Mouse (Mus musculus) T-helper 2 cell (primary cell): ENCODE measurements around the gene Sash1.

Experiments
- in situ Hi-C: fragments of 300-600 bp; cut with MboI, MseI; formaldehyde crosslinking; loops from one replicate; pipeline ENCODE4 v1.15.1; 2025; ENCODE audit warnings: high pct_unique_total_duplicates

Sash1 gene

GRCm38 (mm10) chr10:8856942-8857341, 28.9 kb downstream of the Sash1 start:
- in situ Hi-C loops: no loop called here

- in situ Hi-C loops: no loop called here
Observed at GRCm38 (mm10) chr10:8853326-8853725, 32.5 kb downstream of the Sash1 start.

- in situ Hi-C loops: no loop called here
Observed at GRCm38 (mm10) chr10:8851625-8852024, 34.2 kb downstream of the Sash1 start.

DNA sequence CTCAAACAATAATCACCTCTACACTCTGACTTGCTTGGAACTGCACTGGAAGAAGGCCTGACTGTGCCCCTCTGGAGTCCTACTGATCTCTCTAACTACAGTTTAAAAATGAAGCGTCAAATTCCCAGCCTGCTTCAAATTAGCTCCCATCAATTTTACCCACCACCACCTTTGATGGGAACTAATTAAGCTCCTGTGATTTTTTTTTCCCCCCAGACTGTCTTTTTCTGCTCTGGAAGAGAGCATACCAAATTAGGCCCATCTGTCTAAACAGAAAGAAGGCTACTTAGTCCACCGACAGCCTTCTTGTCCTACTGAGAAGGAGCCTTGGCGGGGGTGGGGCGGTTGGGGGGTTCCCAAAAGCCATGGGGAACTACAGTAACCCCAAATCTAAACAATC, 37.9 kb downstream of the Sash1 start:
- in situ Hi-C loops: no loop called here

- in situ Hi-C loops: no loop called here
Observed at GRCm38 (mm10) chr10:8846258-8846657, 39.6 kb downstream of the Sash1 start.

GRCm38 (mm10) chr10:8845230-8845770, 40.6 kb downstream of the Sash1 start:
- in situ Hi-C loops: no loop called here

DNA sequence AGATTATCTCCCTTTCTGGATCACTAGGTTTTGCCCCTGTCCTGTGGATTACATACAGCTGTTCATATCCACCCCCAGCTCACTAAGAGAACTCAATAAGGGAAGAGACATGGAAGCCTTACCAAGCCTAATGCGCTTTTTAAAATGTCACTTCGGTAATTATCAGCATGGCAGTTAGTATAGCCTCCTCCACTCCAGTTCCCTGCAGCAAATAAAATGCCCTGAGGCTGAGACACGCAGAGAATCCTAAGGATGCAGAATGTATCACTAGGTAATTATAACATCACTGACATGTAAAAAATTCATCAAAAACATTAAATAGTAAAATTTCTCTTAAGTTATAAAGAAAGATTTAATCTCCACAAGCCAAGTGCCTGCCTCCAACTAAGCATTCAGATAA, 45.9 kb downstream of the Sash1 start:
- in situ Hi-C loops: no loop called here

GRCm38 (mm10) chr10:8833816-8834464, 51.9 kb downstream of the Sash1 start:
- in situ Hi-C loops: no loop called here

- in situ Hi-C loops: no loop called here
Observed at GRCm38 (mm10) chr10:8826303-8826702, 59.6 kb downstream of the Sash1 start.

GRCm38 (mm10) chr10:8825874-8826273, 60.0 kb downstream of the Sash1 start:
- in situ Hi-C loops: no loop called here

- in situ Hi-C loops: no loop called here
Observed at GRCm38 (mm10) chr10:8818066-8818465, 67.8 kb downstream of the Sash1 start.

DNA sequence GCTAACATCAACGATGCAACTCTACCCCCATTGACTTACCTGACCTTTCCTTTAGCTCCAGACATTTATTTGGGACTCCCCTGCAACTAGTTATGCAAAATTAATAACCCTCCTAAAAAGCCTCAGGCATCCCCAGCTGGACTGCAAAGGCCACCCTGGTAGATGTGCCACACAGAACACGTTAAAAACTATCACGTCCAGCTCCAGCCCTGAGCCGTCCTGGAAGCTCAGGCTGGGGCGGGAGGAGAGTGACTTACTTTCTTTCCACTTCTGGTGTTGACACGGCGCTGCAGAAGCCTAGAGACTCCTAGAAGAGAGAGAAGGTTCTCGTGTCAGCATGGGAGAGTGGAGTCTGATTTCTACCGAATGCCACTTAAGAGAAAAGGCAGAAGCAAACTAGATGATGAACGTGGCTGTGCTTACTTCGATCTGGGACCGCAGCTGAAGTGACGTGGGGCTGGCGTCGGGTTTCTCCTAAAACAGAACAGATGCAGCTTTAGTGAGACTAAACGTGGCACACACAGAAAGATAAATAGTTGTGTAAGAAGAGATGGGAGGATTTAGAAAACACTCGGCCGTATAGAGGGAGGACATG, 71.8 kb downstream of the Sash1 start:
- in situ Hi-C loops: no loop called here

DNA sequence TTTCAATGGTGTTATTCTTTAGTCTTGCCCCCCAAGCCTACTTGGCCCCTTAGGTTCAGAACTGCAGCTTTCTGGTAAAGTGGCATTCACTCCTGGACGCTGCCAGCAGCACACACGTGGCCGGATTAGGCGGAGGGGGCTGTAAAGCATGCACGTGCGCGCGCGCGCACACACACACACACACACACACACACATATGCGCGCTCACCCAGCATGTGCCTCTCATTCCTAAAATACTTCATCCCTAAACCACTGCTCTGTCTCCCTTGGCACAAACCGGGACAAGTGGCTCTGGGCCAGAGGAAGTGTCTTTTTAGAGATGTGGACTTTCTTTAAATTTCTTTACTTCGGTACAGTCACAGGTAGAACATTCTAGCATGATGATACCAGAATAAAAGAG, 72.6 kb downstream of the Sash1 start:
- in situ Hi-C loops: no loop called here

GRCm38 (mm10) chr10:8812807-8813206, 73.1 kb downstream of the Sash1 start:
- in situ Hi-C loops: no loop called here

GRCm38 (mm10) chr10:8811261-8812039, 74.4 kb downstream of the Sash1 start:
- in situ Hi-C loops: no loop called here

DNA sequence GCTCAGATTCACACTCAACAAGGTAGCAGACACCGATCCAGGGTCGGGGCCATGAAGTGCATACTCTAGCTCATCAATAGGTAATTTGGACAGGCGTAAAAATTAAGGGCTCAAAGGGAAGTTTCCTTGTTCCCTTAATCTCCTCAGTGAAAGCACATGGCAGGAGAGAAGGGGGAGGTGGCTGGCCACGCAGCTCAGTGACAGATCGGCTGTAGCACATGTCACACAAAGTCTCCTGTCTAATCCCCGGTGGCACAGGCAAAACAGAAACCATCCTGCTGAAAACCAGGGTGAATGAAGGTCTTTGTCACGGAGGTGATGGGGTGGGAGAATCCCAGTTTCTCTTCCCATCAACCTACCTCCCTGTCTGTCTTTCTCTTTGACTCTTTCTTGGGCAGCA, 75.4 kb downstream of the Sash1 start:
- in situ Hi-C loops: no loop called here

GRCm38 (mm10) chr10:8808383-8808782, 77.5 kb downstream of the Sash1 start:
- in situ Hi-C loops: loop anchor here (10.0 kb wide), 1 partner anchor 686 kb away; no protein-coding TSS in a partner anchor

DNA sequence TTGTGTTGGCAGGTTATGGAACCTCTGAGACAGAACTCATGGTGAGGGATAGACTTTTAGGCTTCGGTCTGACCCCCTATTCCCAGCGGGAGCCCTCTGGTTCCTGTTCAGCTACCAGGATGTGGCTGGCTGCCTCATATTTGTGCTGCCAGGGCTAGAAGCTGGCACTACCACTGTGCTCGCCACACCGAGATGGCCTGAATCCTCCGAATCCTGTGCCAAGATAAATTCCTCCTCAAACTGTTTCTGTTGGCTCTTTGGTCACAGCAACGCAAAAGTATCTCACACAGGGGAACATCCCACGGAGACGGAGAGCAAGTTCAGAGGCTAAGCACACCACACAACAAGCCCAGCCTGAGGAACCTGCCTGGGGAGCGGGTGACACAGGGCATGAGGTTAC, 78.3 kb downstream of the Sash1 start:
- in situ Hi-C loops: loop anchor here (10.0 kb wide), 1 partner anchor 687 kb away; no protein-coding TSS in a partner anchor

DNA sequence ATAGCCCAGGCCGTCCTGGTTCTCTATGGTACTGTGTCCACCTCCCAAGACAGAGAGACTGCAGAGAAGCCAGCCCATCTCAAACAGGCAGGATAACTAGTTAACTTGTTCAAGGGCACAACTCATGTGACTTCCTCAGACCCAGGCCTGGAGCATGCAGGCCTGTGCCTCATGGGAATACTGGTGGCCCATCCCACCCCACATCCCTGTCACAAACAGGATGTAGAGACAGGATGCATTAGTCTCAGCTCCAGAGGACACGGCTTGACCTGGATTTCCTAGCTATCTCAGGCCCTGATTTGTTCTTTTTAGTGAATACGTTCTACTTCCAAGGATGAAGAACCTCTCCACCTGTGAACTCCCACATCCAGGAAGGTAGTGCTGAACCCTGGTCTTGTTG, 80.5 kb downstream of the Sash1 start:
- in situ Hi-C loops: loop anchor here (10.0 kb wide), 1 partner anchor 689 kb away; no protein-coding TSS in a partner anchor

DNA sequence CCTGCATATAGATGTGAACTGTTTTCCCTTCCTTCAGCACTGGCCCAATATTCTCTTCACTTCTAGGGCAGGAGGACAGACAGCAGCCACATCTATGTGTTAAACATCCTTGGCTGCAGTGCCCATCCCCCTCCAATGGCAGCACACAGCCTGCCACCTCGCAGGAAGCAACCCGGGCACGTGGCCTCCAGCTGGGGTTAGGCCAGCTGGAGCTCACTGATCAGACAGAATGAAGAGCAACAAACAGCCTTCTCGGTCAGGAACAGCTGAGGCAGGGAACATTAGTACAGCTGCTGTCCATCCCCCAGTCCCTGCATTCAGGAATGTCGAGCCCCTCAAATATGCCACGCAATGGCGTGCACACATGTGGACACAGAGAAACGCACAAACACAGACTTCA, 81.6 kb downstream of the Sash1 start:
- in situ Hi-C loops: loop anchor here (10.0 kb wide), 1 partner anchor 691 kb away; no protein-coding TSS in a partner anchor

DNA sequence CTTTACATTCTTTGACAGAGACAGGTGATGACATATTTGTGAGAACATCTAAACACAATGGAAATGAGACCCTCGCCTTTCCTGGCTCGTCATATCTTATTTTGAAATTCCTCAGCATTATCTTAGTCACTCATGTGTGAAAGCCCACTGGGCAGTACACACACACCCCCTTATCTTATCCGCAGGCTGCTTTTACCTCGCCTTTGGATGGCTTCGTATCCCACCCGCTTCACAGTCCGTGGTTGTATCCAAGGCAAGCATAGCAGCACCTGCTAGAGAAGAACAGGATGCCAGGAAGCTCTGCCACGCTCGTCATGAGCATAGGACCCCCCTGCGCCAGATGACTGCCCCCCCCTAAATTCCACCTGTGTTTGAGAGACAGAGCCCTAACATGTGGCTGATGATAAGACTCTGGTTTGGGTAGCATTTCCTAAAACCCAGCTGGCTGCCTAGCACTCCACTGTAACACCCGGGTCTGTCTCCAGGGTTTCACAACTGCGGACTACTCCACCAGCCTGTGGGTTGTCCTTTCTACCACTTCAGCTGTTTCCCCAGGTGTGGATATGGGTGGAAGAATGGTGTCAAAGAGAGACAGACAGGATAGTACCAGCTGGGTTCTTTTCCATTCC, 84.0 kb downstream of the Sash1 start:
- in situ Hi-C loops: loop anchor here (10.0 kb wide), 1 partner anchor 693 kb away; no protein-coding TSS in a partner anchor

DNA sequence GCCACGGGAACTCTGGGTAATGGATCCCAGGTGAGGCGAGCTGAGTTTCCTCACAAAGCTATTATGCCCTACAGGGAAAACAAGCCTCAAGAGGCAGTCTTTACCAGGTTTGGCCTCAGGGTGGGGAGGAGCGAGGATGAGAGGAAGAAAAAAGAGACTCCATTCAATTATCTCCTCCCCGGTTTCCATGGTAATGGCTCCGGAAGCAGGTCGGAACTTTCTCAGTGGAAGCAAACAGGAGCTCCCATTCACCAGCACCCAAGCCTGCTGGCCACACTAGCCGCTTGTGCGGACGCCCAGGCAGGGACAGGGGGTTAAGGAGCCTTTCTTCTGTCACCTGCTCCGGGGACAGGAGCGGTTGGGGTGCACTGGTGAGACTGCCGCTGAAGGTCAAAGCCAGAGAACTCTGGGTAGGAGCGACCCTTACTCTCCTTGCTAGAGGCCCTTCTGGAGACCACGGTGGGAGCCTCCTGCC, 84.7 kb downstream of the Sash1 start:
- in situ Hi-C loops: loop anchor here (10.0 kb wide), 1 partner anchor 694 kb away; no protein-coding TSS in a partner anchor
